ENCODE assay signal across 8 mouse cellular contexts in genomic region chr14:19277777-19278385, GRCm38 (mm10).
DNase-seq lines count a peak whose midpoint lies in the region; ATAC-seq lines count a peak whose summit lies in the region.

No protein-coding gene starts in this region.

- H3K4me3 ChIP-seq in embryonic facial prominence, embryonic 15.5 days (replicated peaks), result no peak overlapping the region
- H3K4me3 ChIP-seq in stomach, embryonic 14.5 days (ENCODE audit: low read depth, low read length), result no peak overlapping the region

- no peak overlapping the region for H3K27ac ChIP-seq in embryonic facial prominence, embryonic 15.5 days (replicated peaks)
- H3K27ac ChIP-seq in stomach, embryonic 14.5 days (ENCODE audit: low read length), result no peak overlapping the region

- peak; percentile 9 to 17 for DNase-seq in layer of hippocampus, adult 18-20 months (ENCODE audit: low spot score in 2 of 2)
- no peak for DNase-seq in layer of hippocampus, adult 9-11 months
- peak; percentile 74 for DNase-seq in adrenal gland, postnatal 14 days
- peak; percentile 17 to 39 for DNase-seq in left cerebral cortex, postnatal 25 days (ENCODE audit: low spot score in 2 of 2)

- H3K9ac ChIP-seq in embryonic facial prominence, embryonic 15.5 days, result no peak overlapping the region
- no peak overlapping the region for H3K9ac ChIP-seq in stomach, embryonic 14.5 days (replicated peaks; ENCODE audit: low read depth, low read length)

- 53% methylated on average over 4 of the region's 4 CpGs for WGBS in embryonic facial prominence, embryonic 15.5 days
- 59% methylated on average over 4 of the region's 4 CpGs for WGBS in stomach, embryonic 14.5 days

- peaks cover 6% of the 10 kb centered on the region; the same call in 1 of the 2 replicates for H3K9me3 ChIP-seq in embryonic facial prominence, embryonic 15.5 days (replicated peaks)
- peaks cover 2% of the 10 kb centered on the region; the same call in 1 of the 2 replicates for H3K9me3 ChIP-seq in stomach, embryonic 14.5 days (ENCODE audit: control insufficient read depth, low read depth, low read length)

- no peaks in the 10 kb centered on the region for H3K4me1 ChIP-seq in embryonic facial prominence, embryonic 15.5 days
- H3K4me1 ChIP-seq in stomach, embryonic 14.5 days (ENCODE audit: control insufficient read depth, insufficient read depth, low read length), result no peaks in the 10 kb centered on the region

- H3K36me3 ChIP-seq in embryonic facial prominence, embryonic 15.5 days, result no peaks in the 10 kb centered on the region
- H3K36me3 ChIP-seq in stomach, embryonic 14.5 days (ENCODE audit: control insufficient read depth, insufficient read depth, low read length), result no peaks in the 10 kb centered on the region

- no peak overlapping the region for H3K4me2 ChIP-seq in embryonic facial prominence, embryonic 15.5 days (replicated peaks)
- no peak overlapping the region for H3K4me2 ChIP-seq in stomach, embryonic 14.5 days (replicated peaks; ENCODE audit: low read depth, low read length)

- H3K27me3 ChIP-seq in embryonic facial prominence, embryonic 15.5 days, result no peaks in the 10 kb centered on the region
- H3K27me3 ChIP-seq in stomach, embryonic 14.5 days (ENCODE audit: control insufficient read depth, insufficient read depth, low read length), result no peaks in the 10 kb centered on the region

- intact Hi-C loops in left cerebral cortex, postnatal 25 days (cut with DNase I), result no loop called here

- ATAC-seq in embryonic facial prominence, embryonic 15.5 days (ENCODE audit: insufficient number of reproducible peaks, low FRiP score, low TSS enrichment, low read depth), result peak; percentile 87
- peak; percentile 96 to 97 for ATAC-seq in hematopoietic stem cell, adult 5-6 weeks (replicated peaks in 1 of 2; ENCODE audit: insufficient read depth in 1 of 2, low FRiP score in 2 of 2, low TSS enrichment in 1 of 2, low read depth in 1 of 2, poor library complexity in 2 of 2, severe bottlenecking in 2 of 2)
- peak; percentile 97 for ATAC-seq in megakaryocyte-erythroid progenitor cell, adult 5-6 weeks (replicated peaks; ENCODE audit: low FRiP score, low TSS enrichment, poor library complexity, severe bottlenecking)
- peak; percentile 89; the same call in 1 of the 2 replicates for ATAC-seq in stomach, embryonic 14.5 days (ENCODE audit: insufficient number of reproducible peaks, insufficient read depth, low FRiP score, low read depth)
